Mouse (Mus musculus): ENCODE data around the gene Tmppe. TPM values are rescaled to one million over a fixed set of nuclear protein-coding genes. Genes with fewer than 3 reads are reported as not detected.

Gene Tmppe
- polyA plus RNA-seq, 1 experiment, result 11.4 TPM

GRCm38 (mm10) chr9:114412406-114412805, 11.5 kb downstream of the Tmppe start:
- no peak for TF ChIP-seq POLR2A (IDR thresholded peaks at IDR 0.05; ENCODE audit: low read depth, low read length)
- TF ChIP-seq CTCF (conservative IDR thresholded peaks at IDR 0.05; ENCODE audit: insufficient read depth, insufficient read length, low read depth, low read length), result no peak
- WGBS, result 77% methylated on average over 9 of the region's 9 CpGs
- H3K4me1 ChIP-seq (ENCODE audit: control insufficient read depth, insufficient read depth, low read length), result peaks cover 37% of the 10 kb centered on the region
- H3K27ac ChIP-seq (ENCODE audit: insufficient read depth, low read depth, low read length), result no peak overlapping the region
- DNase-seq, result no peak
- H3K27me3 ChIP-seq (replicated peaks; ENCODE audit: control insufficient read depth, insufficient read depth, low read length), result no peaks in the 10 kb centered on the region
- H3K36me3 ChIP-seq (ENCODE audit: control insufficient read depth, insufficient read depth, low read length), result no peaks in the 10 kb centered on the region
- no peak overlapping the region for H3K4me3 ChIP-seq (ENCODE audit: insufficient read depth, low read depth, low read length)

GRCm38 (mm10) chr9:114413866-114414265, 13.0 kb downstream of the Tmppe start:
- peak; percentile 83 for DNase-seq
- H3K4me1 ChIP-seq (ENCODE audit: control insufficient read depth, insufficient read depth, low read length), result peaks cover 25% of the 10 kb centered on the region
- TF ChIP-seq CTCF (conservative IDR thresholded peaks at IDR 0.05; ENCODE audit: insufficient read depth, insufficient read length, low read depth, low read length) (no peak), POLR2A (IDR thresholded peaks at IDR 0.05; ENCODE audit: low read depth, low read length) (no peak)
- no peaks in the 10 kb centered on the region for H3K27me3 ChIP-seq (replicated peaks; ENCODE audit: control insufficient read depth, insufficient read depth, low read length)
- 0 out of 2 replicates have a peak overlapping the region, but pooled peaks have one; percentile 8 for H3K27ac ChIP-seq (ENCODE audit: insufficient read depth, low read depth, low read length)
- H3K36me3 ChIP-seq (ENCODE audit: control insufficient read depth, insufficient read depth, low read length), result no peaks in the 10 kb centered on the region
- H3K4me3 ChIP-seq (ENCODE audit: insufficient read depth, low read depth, low read length), result no peak overlapping the region
- WGBS, result 62% methylated on average over 12 of the region's 12 CpGs

- Histone ChIP-seq H3K36me3 (ENCODE audit: control insufficient read depth, insufficient read depth, low read length) (no peaks in the 10 kb centered on the region), H3K4me3 (ENCODE audit: insufficient read depth, low read depth, low read length) (no peak overlapping the region), H3K4me1 (ENCODE audit: control insufficient read depth, insufficient read depth, low read length) (peaks cover 14% of the 10 kb centered on the region; the same call in 1 of the 2 replicates), H3K27ac (ENCODE audit: insufficient read depth, low read depth, low read length) (peak overlapping the region; percentile 24; the same call in 1 of the 2 replicates), H3K27me3 (replicated peaks; ENCODE audit: control insufficient read depth, insufficient read depth, low read length) (no peaks in the 10 kb centered on the region)
- DNase-seq, result peak; percentile 59
- TF ChIP-seq POLR2A (IDR thresholded peaks at IDR 0.05; ENCODE audit: low read depth, low read length) (no peak), CTCF (conservative IDR thresholded peaks at IDR 0.05; ENCODE audit: insufficient read depth, insufficient read length, low read depth, low read length) (peak; percentile 76)
- WGBS, result 32% methylated on average over 11 of the region's 11 CpGs
These were observed 14.8 kb downstream of the Tmppe start for GRCm38 (mm10) chr9:114415701-114416100.

GRCm38 (mm10) chr9:114416646-114417517, 16.0 kb downstream of the Tmppe start:
- Histone ChIP-seq H3K4me1 (ENCODE audit: control insufficient read depth, insufficient read depth, low read length) (peaks cover 14% of the 10 kb centered on the region; the same call in 1 of the 2 replicates), H3K4me3 (ENCODE audit: insufficient read depth, low read depth, low read length) (peak overlapping the region; percentile 32), H3K27me3 (replicated peaks; ENCODE audit: control insufficient read depth, insufficient read depth, low read length) (no peaks in the 10 kb centered on the region), H3K27ac (ENCODE audit: insufficient read depth, low read depth, low read length) (peak overlapping the region; percentile 92), H3K36me3 (ENCODE audit: control insufficient read depth, insufficient read depth, low read length) (no peaks in the 10 kb centered on the region)
- peak; percentile 75 for DNase-seq
- TF ChIP-seq POLR2A (IDR thresholded peaks at IDR 0.05; ENCODE audit: low read depth, low read length) (no peak), CTCF (conservative IDR thresholded peaks at IDR 0.05; ENCODE audit: insufficient read depth, insufficient read length, low read depth, low read length) (no peak)
- WGBS, result 46% methylated on average over 21 of the region's 21 CpGs

GRCm38 (mm10) chr9:114418187-114418586, 17.3 kb downstream of the Tmppe start:
- DNase-seq, result peak; percentile 54

GRCm38 (mm10) chr9:114420443-114420842, 19.5 kb downstream of the Tmppe start:
- DNase-seq, result no peak
- no peaks in the 10 kb centered on the region; the same call in 1 of the 2 replicates for H3K36me3 ChIP-seq (ENCODE audit: control insufficient read depth, insufficient read depth, low read length)
- peaks cover 11% of the 10 kb centered on the region; the same call in 1 of the 2 replicates for H3K4me1 ChIP-seq (ENCODE audit: control insufficient read depth, insufficient read depth, low read length)
- no peak overlapping the region for H3K4me3 ChIP-seq (ENCODE audit: insufficient read depth, low read depth, low read length)
- 89% methylated on average over 8 of the region's 8 CpGs for WGBS
- H3K27ac ChIP-seq (ENCODE audit: insufficient read depth, low read depth, low read length), result no peak overlapping the region
- no peak for TF ChIP-seq POLR2A (IDR thresholded peaks at IDR 0.05; ENCODE audit: low read depth, low read length)
- TF ChIP-seq CTCF (conservative IDR thresholded peaks at IDR 0.05; ENCODE audit: insufficient read depth, insufficient read length, low read depth, low read length), result no peak
- H3K27me3 ChIP-seq (replicated peaks; ENCODE audit: control insufficient read depth, insufficient read depth, low read length), result no peaks in the 10 kb centered on the region

More at GRCm38 (mm10) chr9:114418187-114418586, 17.3 kb downstream of the Tmppe start:
- TF ChIP-seq POLR2A (IDR thresholded peaks at IDR 0.05; ENCODE audit: low read depth, low read length) (no peak), CTCF (conservative IDR thresholded peaks at IDR 0.05; ENCODE audit: insufficient read depth, insufficient read length, low read depth, low read length) (peak; percentile 58)
- Histone ChIP-seq H3K27ac (ENCODE audit: insufficient read depth, low read depth, low read length) (no peak overlapping the region), H3K27me3 (replicated peaks; ENCODE audit: control insufficient read depth, insufficient read depth, low read length) (no peaks in the 10 kb centered on the region), H3K36me3 (ENCODE audit: control insufficient read depth, insufficient read depth, low read length) (no peaks in the 10 kb centered on the region), H3K4me1 (ENCODE audit: control insufficient read depth, insufficient read depth, low read length) (peaks cover 14% of the 10 kb centered on the region; the same call in 1 of the 2 replicates), H3K4me3 (ENCODE audit: insufficient read depth, low read depth, low read length) (no peak overlapping the region)
- 82% methylated on average over 7 of the region's 7 CpGs for WGBS

- 69% methylated on average over 3 of the region's 3 CpGs for WGBS
- no peak overlapping the region for H3K27ac ChIP-seq (ENCODE audit: insufficient read depth, low read depth, low read length)
- H3K36me3 ChIP-seq (ENCODE audit: control insufficient read depth, insufficient read depth, low read length), result no peaks in the 10 kb centered on the region; the same call in 1 of the 2 replicates
- TF ChIP-seq CTCF (conservative IDR thresholded peaks at IDR 0.05; ENCODE audit: insufficient read depth, insufficient read length, low read depth, low read length), result peak; percentile 31; the same call in 1 of the 2 replicates
- TF ChIP-seq POLR2A (IDR thresholded peaks at IDR 0.05; ENCODE audit: low read depth, low read length), result no peak
- H3K27me3 ChIP-seq (replicated peaks; ENCODE audit: control insufficient read depth, insufficient read depth, low read length), result no peaks in the 10 kb centered on the region
- H3K4me1 ChIP-seq (ENCODE audit: control insufficient read depth, insufficient read depth, low read length), result peaks cover 11% of the 10 kb centered on the region; the same call in 1 of the 2 replicates
- H3K4me3 ChIP-seq (ENCODE audit: insufficient read depth, low read depth, low read length), result no peak overlapping the region
- no peak for DNase-seq
These were observed 20.1 kb downstream of the Tmppe start for GRCm38 (mm10) chr9:114421045-114421444.

All from kidney, adult 2 months (tissue).